Mouse (Mus musculus): ENCODE measurements at regions not wholly inside any gene's neighbourhood (a gene's known extent, or its start where the extent isn't known, plus 50 kb on each side); places are given as distances from the start of the nearest gene placed in this dataset.

GRCm38 (mm10) chr1:91618527-91619135 lies 78.3 kb downstream of the Asb1 start:
- TF ChIP-seq CTCF (conservative IDR thresholded peaks at IDR 0.05; ENCODE audit: low read length) (no peak), POU5F1 (IDR thresholded peaks at IDR 0.05; ENCODE audit: borderline replicate concordance, low read length) (no peak)
